Mouse (Mus musculus) forebrain, embryonic 15.5 days (tissue): ENCODE results near the gene Gdnf. TPM values are rescaled to one million over a fixed set of nuclear protein-coding genes. Genes with fewer than 3 reads are reported as not detected.
A peak's percentile ranks its signal among the peaks of the same experiment; 100 is the strongest.

Experiments used
- ATAC-seq: fragments of 200-750 bp; cut with Nextera tagmentation; replicated peaks from 2 replicates; pipeline ENCODE4 v1.8.0; 2017; ENCODE audit warnings: mild to moderate bottlenecking, moderate TSS enrichment, moderate library complexity
- H3K27ac ChIP-seq: fragments of 300-500 bp; sonication (generic); replicated peaks from 2 replicates; pipeline ENCODE4 v1.5.1; 2015; ENCODE audit warnings: mild to moderate bottlenecking, inconsistent platforms
- H3K27me3 ChIP-seq: fragments of 300-500 bp; sonication (generic); 2 replicates; pipeline ENCODE4 v1.6.1; 2015; ENCODE audit warnings: inconsistent platforms
- H3K36me3 ChIP-seq: fragments of 300-500 bp; sonication (generic); 2 replicates; pipeline ENCODE4 v1.6.1; 2015; ENCODE audit warnings: mild to moderate bottlenecking, inconsistent platforms
- H3K4me1 ChIP-seq: fragments of 300-500 bp; sonication (generic); 2 replicates; pipeline ENCODE4 v1.6.1; 2015; ENCODE audit warnings: inconsistent platforms
- H3K4me2 ChIP-seq: fragments of 300-500 bp; sonication (generic); replicated peaks from 2 replicates; pipeline ENCODE4 v1.6.1; 2015; ENCODE audit warnings: mild to moderate bottlenecking, inconsistent platforms
- H3K4me3 ChIP-seq: fragments of 300-500 bp; sonication (generic); 2 replicates; pipeline ENCODE4 v1.5.1; 2015; ENCODE audit warnings: mild to moderate bottlenecking, inconsistent platforms
- H3K9ac ChIP-seq: fragments of 300-500 bp; sonication (generic); replicated peaks from 2 replicates; pipeline ENCODE4 v1.6.1; 2015; ENCODE audit warnings: mild to moderate bottlenecking, inconsistent platforms
- H3K9me3 ChIP-seq: fragments of 300-500 bp; sonication (generic); 2 replicates; pipeline ENCODE4 v1.6.1; 2016; ENCODE audit warnings: inconsistent platforms
- WGBS: fragments of 180-500 bp; shearing (Covaris S2); methylation state at CpG from one replicate; pipeline ENCODE4 v1.1.7; 2015; ENCODE audit warnings: mixed read lengths; 5-methylcytosine and 5-hydroxymethylcytosine counted together
- polyA plus RNA-seq: library from polyadenylated mRNA; unstranded; fragments of >200 nt; fragmentation: Nextera tagmentation; extraction: Ambion mirVana; gene quantifications from 2 replicates; pipeline ENCODE4 v1.2.1, GENCODE M21; 2015

The Gdnf gene
- polyA plus RNA-seq: 0.06 TPM in 1 of 2 replicates, not detected in the other

DNA sequence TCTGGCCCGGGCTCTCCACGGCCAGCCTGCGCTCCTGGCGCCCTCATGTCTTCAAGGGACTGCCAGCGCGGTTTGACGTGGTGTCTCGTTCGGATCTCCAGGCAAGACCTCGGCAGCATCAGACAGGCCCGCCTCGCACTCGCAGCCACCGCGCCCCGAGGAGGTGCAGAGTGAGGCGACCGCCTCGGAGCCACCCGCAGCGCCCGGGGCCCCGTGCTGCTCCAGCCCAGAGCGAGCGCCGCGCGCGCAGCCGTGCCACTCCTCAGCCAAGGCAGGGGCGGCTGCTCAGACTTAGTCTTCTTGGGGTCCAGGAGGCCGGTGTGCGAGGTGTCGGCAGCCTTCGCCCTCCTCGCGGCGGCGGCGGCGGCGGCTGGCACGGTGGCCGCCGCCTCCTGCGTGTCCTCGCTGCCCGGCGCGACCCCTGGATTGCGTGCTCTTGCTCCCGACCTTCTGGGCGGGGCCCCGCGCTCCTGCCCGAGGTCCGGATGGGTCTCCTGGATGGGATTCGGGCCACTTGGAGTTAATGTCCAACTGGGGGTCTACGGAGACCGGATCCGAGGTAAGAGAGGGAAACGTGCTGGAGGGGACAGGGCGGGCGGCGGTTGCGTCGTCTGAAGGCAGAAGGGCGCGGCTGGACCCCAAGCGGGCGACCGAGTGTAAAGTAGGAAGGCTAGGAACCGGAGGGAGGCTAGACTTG is at the start of gene Gdnf:
Gene Gdnf (plus strand): TSS at position 291 of the 697 bp plus-strand sequence.
- Histone ChIP-seq H3K27ac (no peak within 1 kb of the TSS), H3K9me3 (no peaks in the 10 kb centered on the region), H3K9ac (peak within 1 kb of the TSS; percentile 25), H3K36me3 (no peaks in the 10 kb centered on the region), H3K4me3 (peak within 1 kb of the TSS; percentile 54), H3K4me1 (peaks cover 47% of the 10 kb centered on the region), H3K27me3 (peaks cover 78% of the 10 kb centered on the region), H3K4me2 (peak within 1 kb of the TSS; percentile 99)
- peak; percentile 64 for ATAC-seq
- under 1% methylated on average over 65 of the region's 73 CpGs for WGBS

GRCm38 (mm10) chr15:7767166-7767565 is 43.5 kb upstream of the Gdnf start:
- Histone ChIP-seq H3K4me3 (no peak overlapping the region), H3K36me3 (no peaks in the 10 kb centered on the region), H3K27ac (no peak overlapping the region), H3K4me2 (no peak overlapping the region), H3K9me3 (no peaks in the 10 kb centered on the region), H3K9ac (no peak overlapping the region), H3K4me1 (no peaks in the 10 kb centered on the region), H3K27me3 (no peaks in the 10 kb centered on the region)
- 91% methylated on average over 7 of the region's 7 CpGs for WGBS
- no peak for ATAC-seq

DNA sequence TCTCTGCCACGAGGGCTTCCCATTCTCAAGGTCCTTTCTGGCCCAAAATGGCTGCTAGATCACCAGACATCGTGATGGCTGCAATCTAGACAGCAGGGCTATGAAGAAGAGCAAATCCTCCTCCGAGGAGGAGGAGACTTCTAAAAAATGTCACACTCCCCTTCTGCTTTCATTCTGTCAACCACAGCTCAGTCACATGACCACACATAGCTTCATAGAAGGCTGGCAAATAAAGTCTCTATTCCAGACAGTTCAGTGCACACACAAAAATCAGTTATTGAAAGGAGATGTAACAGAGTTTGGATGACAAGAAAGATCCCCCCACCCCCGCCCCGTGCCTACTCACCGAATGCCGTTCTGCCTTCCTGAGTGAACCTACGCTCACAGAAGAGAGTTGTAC is 37.7 kb upstream of the Gdnf start:
- WGBS: 87% methylated on average over 8 of the region's 8 CpGs

GRCm38 (mm10) chr15:7781517-7781916 is 29.1 kb upstream of the Gdnf start:
- no peaks in the 10 kb centered on the region for H3K36me3 ChIP-seq
- H3K9ac ChIP-seq: no peak overlapping the region
- H3K4me2 ChIP-seq: no peak overlapping the region
- H3K9me3 ChIP-seq: no peaks in the 10 kb centered on the region
- no peaks in the 10 kb centered on the region for H3K27me3 ChIP-seq
- no peak for ATAC-seq
- no peak overlapping the region for H3K4me3 ChIP-seq
- WGBS: 88% methylated on average over 5 of the region's 5 CpGs
- no peaks in the 10 kb centered on the region for H3K4me1 ChIP-seq
- H3K27ac ChIP-seq: no peak overlapping the region

More for the DNA sequence above, 37.7 kb upstream of the Gdnf start:
- H3K4me2 ChIP-seq: no peak overlapping the region
- no peaks in the 10 kb centered on the region for H3K9me3 ChIP-seq
- H3K27ac ChIP-seq: no peak overlapping the region
- ATAC-seq: no peak
- no peaks in the 10 kb centered on the region for H3K4me1 ChIP-seq
- no peaks in the 10 kb centered on the region for H3K36me3 ChIP-seq
- H3K4me3 ChIP-seq: no peak overlapping the region
- H3K27me3 ChIP-seq: no peaks in the 10 kb centered on the region
- H3K9ac ChIP-seq: no peak overlapping the region

GRCm38 (mm10) chr15:7809841-7810391 is 730 bp upstream of the Gdnf start:
- no peaks in the 10 kb centered on the region for H3K36me3 ChIP-seq
- peak overlapping the region; percentile 54 for H3K4me3 ChIP-seq
- H3K27me3 ChIP-seq: peaks cover 70% of the 10 kb centered on the region
- H3K27ac ChIP-seq: no peak overlapping the region
- ATAC-seq: no peak
- under 1% methylated on average over 32 of the region's 32 CpGs for WGBS
- H3K9me3 ChIP-seq: no peaks in the 10 kb centered on the region
- peak overlapping the region; percentile 99 for H3K4me2 ChIP-seq
- H3K4me1 ChIP-seq: peaks cover 39% of the 10 kb centered on the region
- peak overlapping the region; percentile 25 for H3K9ac ChIP-seq

DNA sequence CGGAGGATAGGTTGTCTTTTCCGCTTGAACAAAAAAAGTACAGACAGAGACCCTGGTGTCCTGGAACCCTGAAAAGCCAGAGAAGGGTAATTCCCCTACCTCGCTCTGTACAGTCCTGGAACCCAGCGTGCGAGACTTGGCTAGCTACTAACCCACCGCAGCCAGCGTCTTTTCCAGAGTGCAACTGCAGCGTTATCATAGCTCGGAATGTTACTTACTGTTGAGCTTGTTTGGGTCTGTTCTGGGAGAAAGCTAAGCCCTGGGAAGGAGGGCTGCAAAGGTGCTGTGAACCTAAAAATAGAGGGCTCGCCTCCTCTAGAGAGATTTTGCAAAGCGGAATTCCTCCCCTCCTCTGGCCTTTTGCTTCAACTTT is 593 bp downstream of the Gdnf start:
- peak overlapping the region; percentile 99 for H3K4me2 ChIP-seq
- ATAC-seq: no peak

GRCm38 (mm10) chr15:7811856-7812733 is 1.4 kb downstream of the Gdnf start:
- 4% methylated on average over 24 of the region's 24 CpGs for WGBS
- ATAC-seq: no peak
- Histone ChIP-seq H3K9me3 (no peaks in the 10 kb centered on the region), H3K4me3 (peak overlapping the region; percentile 50), H3K27ac (no peak overlapping the region), H3K36me3 (no peaks in the 10 kb centered on the region), H3K4me1 (peaks cover 48% of the 10 kb centered on the region), H3K27me3 (peaks cover 92% of the 10 kb centered on the region), H3K9ac (no peak overlapping the region), H3K4me2 (peak overlapping the region; percentile 96; the same call in 1 of the 2 replicates)

More for the DNA sequence above, 593 bp downstream of the Gdnf start:
- Histone ChIP-seq H3K9me3 (no peaks in the 10 kb centered on the region), H3K27ac (no peak overlapping the region), H3K27me3 (peaks cover 84% of the 10 kb centered on the region), H3K36me3 (no peaks in the 10 kb centered on the region), H3K4me1 (peaks cover 48% of the 10 kb centered on the region), H3K4me3 (peak overlapping the region; percentile 54), H3K9ac (peak overlapping the region; percentile 25; the same call in 1 of the 2 replicates)
- WGBS: 4% methylated on average over 11 of the region's 11 CpGs

DNA sequence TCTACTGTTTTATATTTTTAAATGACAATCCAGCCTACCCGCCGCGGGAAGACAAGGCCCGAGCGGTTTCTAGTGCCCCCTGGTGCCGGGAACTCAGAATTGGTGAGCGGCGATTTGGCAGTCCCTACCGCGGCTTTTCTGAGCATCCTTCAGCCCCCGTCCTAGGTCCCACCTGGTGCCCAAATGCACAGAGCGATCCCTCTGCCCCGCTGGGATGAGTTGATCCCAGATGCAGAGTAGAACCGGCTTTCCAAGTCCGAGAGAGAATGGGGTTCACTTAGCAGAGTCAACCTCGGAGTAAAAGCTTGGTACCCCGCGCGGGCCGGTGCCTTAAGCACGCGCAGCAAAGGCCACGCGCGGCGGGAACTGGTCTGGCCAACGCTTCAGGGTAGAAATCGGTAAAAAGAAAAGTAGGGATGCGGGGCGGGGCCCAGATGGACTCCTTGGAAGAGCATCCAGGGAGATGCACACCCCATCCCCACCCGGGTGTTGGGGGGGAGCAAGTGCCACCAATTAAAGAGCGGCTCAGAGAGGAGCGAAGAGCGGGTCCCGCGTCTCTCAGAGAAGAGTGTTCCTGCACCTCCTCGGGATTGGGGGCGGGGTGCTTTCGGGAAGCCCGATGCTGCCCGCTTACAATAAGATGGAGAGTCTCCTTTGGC is 2.4 kb downstream of the Gdnf start:
- peak overlapping the region; percentile 50 for H3K4me3 ChIP-seq
- peak; percentile 64 for ATAC-seq
- no peaks in the 10 kb centered on the region for H3K36me3 ChIP-seq
- H3K9ac ChIP-seq: peak overlapping the region; percentile 41
- peak overlapping the region; percentile 96 for H3K4me2 ChIP-seq
- H3K27me3 ChIP-seq: peaks cover 94% of the 10 kb centered on the region
- no peaks in the 10 kb centered on the region for H3K9me3 ChIP-seq
- peaks cover 48% of the 10 kb centered on the region for H3K4me1 ChIP-seq
- WGBS: under 1% methylated on average over 41 of the region's 41 CpGs
- H3K27ac ChIP-seq: no peak overlapping the region

DNA sequence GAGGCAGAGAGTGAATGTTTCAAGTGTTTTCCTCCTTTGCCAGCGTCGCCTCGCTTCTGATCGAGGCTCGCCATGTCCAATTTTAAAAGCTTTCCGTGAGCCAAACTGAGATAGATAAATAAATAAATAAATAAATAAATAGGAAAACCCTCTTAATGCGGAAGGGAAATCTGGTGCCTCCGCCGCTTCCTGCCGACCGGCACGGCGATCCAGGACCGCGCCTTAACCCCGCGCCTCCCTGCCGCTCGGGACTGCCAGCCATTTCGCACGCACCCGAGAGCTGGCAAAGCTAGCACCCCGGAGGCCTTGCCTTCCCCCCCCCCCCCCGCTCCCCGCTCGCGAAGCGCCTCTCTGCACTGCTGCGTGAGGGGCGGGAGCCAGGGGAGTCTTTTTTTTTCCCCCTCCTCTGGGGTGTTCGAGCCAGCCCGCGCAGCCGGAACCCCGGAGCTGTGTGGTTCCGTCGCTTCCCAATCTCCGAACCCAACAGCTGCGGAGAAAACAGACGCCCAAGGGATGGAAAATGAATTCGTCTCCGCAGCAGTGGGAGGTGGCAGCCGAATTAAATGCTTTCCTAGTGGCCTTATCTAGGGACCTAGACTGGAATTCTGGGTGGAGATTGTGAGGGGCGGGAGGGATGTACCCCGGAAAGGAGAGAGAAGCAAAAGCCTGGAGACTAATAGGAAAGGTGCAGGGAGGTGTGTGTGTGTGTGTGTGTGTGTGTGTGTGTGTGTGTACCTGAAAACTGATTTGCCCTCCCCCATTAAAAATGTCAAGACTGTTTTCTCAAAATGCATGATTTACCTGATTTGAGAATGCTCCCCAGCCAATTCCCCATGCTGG is 3.1 kb downstream of the Gdnf start:
- peak; percentile 49 for ATAC-seq
- Histone ChIP-seq H3K4me2 (peak overlapping the region; percentile 96), H3K9ac (peak overlapping the region; percentile 41), H3K36me3 (no peaks in the 10 kb centered on the region), H3K9me3 (no peaks in the 10 kb centered on the region), H3K4me1 (peaks cover 48% of the 10 kb centered on the region), H3K27ac (no peak overlapping the region), H3K4me3 (peak overlapping the region; percentile 50), H3K27me3 (peaks cover 94% of the 10 kb centered on the region)
- WGBS: under 1% methylated on average over 43 of the region's 45 CpGs

DNA sequence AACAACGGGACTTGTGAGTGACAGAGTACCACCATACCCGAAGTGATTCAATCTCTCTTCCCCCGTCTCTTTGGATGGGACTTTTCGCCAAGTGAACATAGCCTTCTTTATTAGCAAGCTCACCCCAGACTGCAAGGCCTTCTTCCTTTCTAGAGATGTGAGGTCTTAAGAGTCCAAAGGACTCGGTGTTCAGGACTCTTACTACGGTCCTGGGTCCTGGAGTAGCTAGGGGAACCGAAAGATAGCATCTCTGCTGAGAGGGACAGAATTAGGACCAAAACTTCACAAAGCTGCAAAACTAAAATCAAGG is 3.7 kb downstream of the Gdnf start:
- no peak for ATAC-seq
- peaks cover 48% of the 10 kb centered on the region for H3K4me1 ChIP-seq
- H3K4me2 ChIP-seq: peak overlapping the region; percentile 96; the same call in 1 of the 2 replicates
- no peak overlapping the region for H3K27ac ChIP-seq
- H3K36me3 ChIP-seq: no peaks in the 10 kb centered on the region
- no peak overlapping the region for H3K9ac ChIP-seq
- no peaks in the 10 kb centered on the region for H3K9me3 ChIP-seq
- H3K4me3 ChIP-seq: peak overlapping the region; percentile 50; the same call in 1 of the 2 replicates
- H3K27me3 ChIP-seq: peaks cover 94% of the 10 kb centered on the region
- 7% methylated on average over 7 of the region's 7 CpGs for WGBS

GRCm38 (mm10) chr15:7814917-7815316 is 4.3 kb downstream of the Gdnf start:
- Histone ChIP-seq H3K27ac (no peak overlapping the region), H3K4me3 (peak overlapping the region; percentile 25; the same call in 1 of the 2 replicates), H3K4me2 (peak overlapping the region; percentile 42), H3K36me3 (no peaks in the 10 kb centered on the region), H3K9me3 (no peaks in the 10 kb centered on the region), H3K4me1 (peaks cover 45% of the 10 kb centered on the region), H3K9ac (no peak overlapping the region), H3K27me3 (peaks cover 94% of the 10 kb centered on the region)
- WGBS: 3% methylated on average over 13 of the region's 13 CpGs
- no peak for ATAC-seq
